Mouse (Mus musculus) stomach, embryonic 16.5 days (tissue): ENCODE measurements around the gene Bbs1. TPM values are rescaled to one million over a fixed set of nuclear protein-coding genes. Genes with fewer than 3 reads are reported as not detected.

Experiments
- ATAC-seq: fragments of 200-750 bp; cut with Nextera tagmentation; 2 replicates; pipeline ENCODE4 v1.8.0; 2017; ENCODE audit warnings: moderate number of reproducible peaks, moderate TSS enrichment; ENCODE audit not compliant: insufficient read depth, low FRiP score
- H3K27ac ChIP-seq: fragments of 300-500 bp; sonication (generic); 2 replicates; pipeline ENCODE4 v1.5.1; 2014; ENCODE audit warnings: low read length
- H3K27me3 ChIP-seq: fragments of 300-500 bp; sonication (generic); 2 replicates; pipeline ENCODE4 v1.6.1; 2014; ENCODE audit warnings: low read length, control low read depth, mixed read lengths; ENCODE audit not compliant: control insufficient read depth, insufficient read depth
- H3K36me3 ChIP-seq: fragments of 300-500 bp; sonication (generic); 2 replicates; pipeline ENCODE4 v1.6.1; 2014; ENCODE audit warnings: low read length; ENCODE audit not compliant: control insufficient read depth, insufficient read depth
- H3K4me1 ChIP-seq: fragments of 300-500 bp; sonication (generic); 2 replicates; pipeline ENCODE4 v1.6.1; 2014; ENCODE audit warnings: low read length, control low read depth, mixed read lengths; ENCODE audit not compliant: control insufficient read depth, insufficient read depth
- H3K4me2 ChIP-seq: fragments of 300-500 bp; sonication (generic); 2 replicates; pipeline ENCODE4 v1.6.1; 2014; ENCODE audit warnings: low read depth, low read length, mixed read lengths
- H3K4me3 ChIP-seq: fragments of 300-500 bp; sonication (generic); replicated peaks from 2 replicates; pipeline ENCODE4 v1.5.1; 2014; ENCODE audit warnings: mild to moderate bottlenecking, low read length
- H3K9ac ChIP-seq: fragments of 300-500 bp; sonication (generic); 2 replicates; pipeline ENCODE4 v1.6.1; 2014; ENCODE audit warnings: low read length
- H3K9me3 ChIP-seq: fragments of 300-500 bp; sonication (generic); replicated peaks from 2 replicates; pipeline ENCODE4 v1.6.1; 2016; ENCODE audit warnings: low read length, control low read depth; ENCODE audit not compliant: control insufficient read depth
- WGBS: fragments of 180-500 bp; shearing (Covaris S2); extraction: QIAGEN DNeasy Blood & Tissue Kit; methylation state at CpG from one replicate; pipeline ENCODE4 v1.1.7; 2014; 5-methylcytosine and 5-hydroxymethylcytosine counted together
- polyA plus RNA-seq: library from polyadenylated mRNA; unstranded; fragments of >200 nt; fragmentation: Nextera tagmentation; extraction: Ambion mirVana; gene quantifications from 2 replicates; pipeline ENCODE4 v1.2.1, GENCODE M21; 2015

Gene Bbs1
- polyA plus RNA-seq, 1 experiment from 2014 or later = 3.6 TPM

GRCm38 (mm10) chr19:4847490-4847889 is 58.9 kb downstream of the Bbs1 start:
- Histone ChIP-seq H3K4me1 (no peaks in the 10 kb centered on the region), H3K4me2 (no peak overlapping the region), H3K9ac (no peak overlapping the region), H3K9me3 (no peaks in the 10 kb centered on the region), H3K27ac (no peak overlapping the region), H3K36me3 (no peaks in the 10 kb centered on the region), H3K27me3 (no peaks in the 10 kb centered on the region; the same call in 1 of the 2 replicates), H3K4me3 (no peak overlapping the region)
- WGBS = 23% methylated on average over 7 of the region's 7 CpGs
- ATAC-seq = no peak

- Histone ChIP-seq H3K4me1 (no peaks in the 10 kb centered on the region), H3K27ac (no peak overlapping the region), H3K4me3 (no peak overlapping the region), H3K36me3 (no peaks in the 10 kb centered on the region), H3K27me3 (peaks cover 7% of the 10 kb centered on the region), H3K9ac (no peak overlapping the region), H3K4me2 (no peak overlapping the region), H3K9me3 (no peaks in the 10 kb centered on the region)
- 56% methylated on average over 2 of the region's 2 CpGs for WGBS
- ATAC-seq = no peak
Observed at GRCm38 (mm10) chr19:4845846-4846245, 60.6 kb downstream of the Bbs1 start.

- H3K36me3 ChIP-seq = no peaks in the 10 kb centered on the region
- 60% methylated on average over 2 of the region's 2 CpGs for WGBS
- H3K9ac ChIP-seq = no peak overlapping the region
- ATAC-seq = no peak
- peaks cover 17% of the 10 kb centered on the region for H3K27me3 ChIP-seq
- peaks cover 12% of the 10 kb centered on the region for H3K4me1 ChIP-seq
- H3K4me2 ChIP-seq = no peak overlapping the region
- H3K4me3 ChIP-seq = no peak overlapping the region
- H3K27ac ChIP-seq = no peak overlapping the region
- H3K9me3 ChIP-seq = no peaks in the 10 kb centered on the region
Observed at GRCm38 (mm10) chr19:4842611-4843010, 63.8 kb downstream of the Bbs1 start.

GRCm38 (mm10) chr19:4840848-4841247 is 65.6 kb downstream of the Bbs1 start:
- Histone ChIP-seq H3K27ac (no peak overlapping the region), H3K9me3 (no peaks in the 10 kb centered on the region), H3K4me1 (peaks cover 12% of the 10 kb centered on the region), H3K36me3 (no peaks in the 10 kb centered on the region), H3K9ac (no peak overlapping the region), H3K27me3 (peaks cover 17% of the 10 kb centered on the region), H3K4me3 (no peak overlapping the region), H3K4me2 (no peak overlapping the region)
- no peak for ATAC-seq
- WGBS = 81% methylated on average over 9 of the region's 9 CpGs

GRCm38 (mm10) chr19:4839149-4839548 is 67.3 kb downstream of the Bbs1 start, which contains the start of the genes Ccs and Ccdc87:
Gene Ccs, minus strand, starts transcription at chr19:4839332.
Gene Ccdc87, plus strand, starts transcription at chr19:4839366.
- Histone ChIP-seq H3K9me3 (no peaks in the 10 kb centered on the region), H3K4me3 (peak within 1 kb of the TSS; percentile 69), H3K9ac (peak within 1 kb of the TSS; percentile 86), H3K4me1 (peaks cover 12% of the 10 kb centered on the region), H3K36me3 (no peaks in the 10 kb centered on the region), H3K4me2 (peak within 1 kb of the TSS; percentile 95), H3K27me3 (peaks cover 17% of the 10 kb centered on the region), H3K27ac (peak within 1 kb of the TSS; percentile 61; the same call in 1 of the 2 replicates)
- peak; percentile 98 for ATAC-seq
- under 1% methylated on average over 25 of the region's 25 CpGs for WGBS

GRCm38 (mm10) chr19:4838526-4839140 is 67.8 kb downstream of the Bbs1 start:
- peaks cover 12% of the 10 kb centered on the region for H3K4me1 ChIP-seq
- peak overlapping the region; percentile 61; the same call in 1 of the 2 replicates for H3K27ac ChIP-seq
- H3K9me3 ChIP-seq = no peaks in the 10 kb centered on the region
- WGBS = 26% methylated on average over 10 of the region's 10 CpGs
- peak overlapping the region; percentile 69 for H3K4me3 ChIP-seq
- H3K9ac ChIP-seq = peak overlapping the region; percentile 86
- H3K4me2 ChIP-seq = peak overlapping the region; percentile 95
- H3K36me3 ChIP-seq = no peaks in the 10 kb centered on the region
- ATAC-seq = 0 out of 2 replicates have a peak, but pooled peaks have one; percentile 4
- peaks cover 17% of the 10 kb centered on the region for H3K27me3 ChIP-seq

GRCm38 (mm10) chr19:4837049-4837448 is 69.4 kb downstream of the Bbs1 start:
- Histone ChIP-seq H3K4me1 (peaks cover 12% of the 10 kb centered on the region), H3K9me3 (no peaks in the 10 kb centered on the region), H3K36me3 (no peaks in the 10 kb centered on the region), H3K4me3 (no peak overlapping the region), H3K9ac (no peak overlapping the region), H3K27ac (no peak overlapping the region), H3K4me2 (no peak overlapping the region), H3K27me3 (peaks cover 17% of the 10 kb centered on the region)
- 91% methylated on average over 6 of the region's 6 CpGs for WGBS
- no peak for ATAC-seq

Other genes starting within 250 kb of the Bbs1 start
- 1.2 and 3.0 TPM in 2 replicates for gene Gm960, start 208.0 kb downstream of the Bbs1 start, polyA plus RNA-seq
- gene Sptbn2, start 195.5 kb downstream of the Bbs1 start, polyA plus RNA-seq = 4.7 and 5.5 TPM in 2 replicates
- 50.3 and 54.8 TPM in 2 replicates for gene Rbm4b, start 150.1 kb downstream of the Bbs1 start, polyA plus RNA-seq
- 47.4 and 47.5 TPM in 2 replicates for gene Rbm4, start 112.7 kb downstream of the Bbs1 start, polyA plus RNA-seq
- gene Gm21992, start 95.0 kb downstream of the Bbs1 start, polyA plus RNA-seq = 32.1 TPM in 2 replicates
- 74.2 and 75.0 TPM in 2 replicates for gene Rbm14, start 95.0 kb downstream of the Bbs1 start, polyA plus RNA-seq
- 56.6 and 60.3 TPM in 2 replicates for gene Ccs, start 67.3 kb downstream of the Bbs1 start, polyA plus RNA-seq
- gene Ccdc87, start 67.3 kb downstream of the Bbs1 start, polyA plus RNA-seq = 0.09 TPM in 1 of 2 replicates, not detected in the other
- 28.4 and 34.1 TPM in 2 replicates for gene Ctsf, start 51.5 kb downstream of the Bbs1 start, polyA plus RNA-seq
- gene Actn3, start 28.7 kb downstream of the Bbs1 start, polyA plus RNA-seq = 5.3 and 8.9 TPM in 2 replicates
- gene Zdhhc24, start 28.0 kb downstream of the Bbs1 start, polyA plus RNA-seq = 11.6 and 12.5 TPM in 2 replicates
- 119 and 134 TPM in 2 replicates for gene Dpp3, start 21.7 kb upstream of the Bbs1 start, polyA plus RNA-seq
- 1.8 and 1.9 TPM in 2 replicates for gene Peli3, start 36.5 kb upstream of the Bbs1 start, polyA plus RNA-seq
- gene Mrpl11, start 55.5 kb upstream of the Bbs1 start, polyA plus RNA-seq = 79.6 and 80.5 TPM in 2 replicates
- gene Npas4, start 83.7 kb upstream of the Bbs1 start, polyA plus RNA-seq = 0.23 and 0.34 TPM in 2 replicates
- 3.1 and 3.3 TPM in 2 replicates for gene Slc29a2, start 117.2 kb upstream of the Bbs1 start, polyA plus RNA-seq
- gene B4gat1, start 132.2 kb upstream of the Bbs1 start, polyA plus RNA-seq = 41.8 and 44.1 TPM in 2 replicates
- gene AC124502.3, start 132.3 kb upstream of the Bbs1 start, polyA plus RNA-seq = 0.99 and 1.3 TPM in 2 replicates
- 39.8 and 43.9 TPM in 2 replicates for gene Brms1, start 134.7 kb upstream of the Bbs1 start, polyA plus RNA-seq
- 4.5 and 4.9 TPM in 2 replicates for gene Rin1, start 143.9 kb upstream of the Bbs1 start, polyA plus RNA-seq
- gene Cd248, start 161.4 kb upstream of the Bbs1 start, polyA plus RNA-seq = 69.8 and 76.9 TPM in 2 replicates
- 4.9 and 6.8 TPM in 2 replicates for gene Tmem151a, start 178.9 kb upstream of the Bbs1 start, polyA plus RNA-seq
- 110 and 123 TPM in 2 replicates for gene Yif1a, start 181.9 kb upstream of the Bbs1 start, polyA plus RNA-seq
- gene Cnih2, start 191.9 kb upstream of the Bbs1 start, polyA plus RNA-seq = 5.8 and 7.4 TPM in 2 replicates
- 240 and 242 TPM in 2 replicates for gene Rab1b, start 200.4 kb upstream of the Bbs1 start, polyA plus RNA-seq
- gene Klc2, start 211.9 kb upstream of the Bbs1 start, polyA plus RNA-seq = 13.6 TPM in 2 replicates